Mouse (Mus musculus): ENCODE data around the gene A130010J15Rik. TPM values are rescaled to one million over a fixed set of nuclear protein-coding genes. Genes with fewer than 3 reads are reported as not detected.

A130010J15Rik gene
- polyA plus RNA-seq, 1 experiment from 2014 or later: 13.6 TPM

DNA sequence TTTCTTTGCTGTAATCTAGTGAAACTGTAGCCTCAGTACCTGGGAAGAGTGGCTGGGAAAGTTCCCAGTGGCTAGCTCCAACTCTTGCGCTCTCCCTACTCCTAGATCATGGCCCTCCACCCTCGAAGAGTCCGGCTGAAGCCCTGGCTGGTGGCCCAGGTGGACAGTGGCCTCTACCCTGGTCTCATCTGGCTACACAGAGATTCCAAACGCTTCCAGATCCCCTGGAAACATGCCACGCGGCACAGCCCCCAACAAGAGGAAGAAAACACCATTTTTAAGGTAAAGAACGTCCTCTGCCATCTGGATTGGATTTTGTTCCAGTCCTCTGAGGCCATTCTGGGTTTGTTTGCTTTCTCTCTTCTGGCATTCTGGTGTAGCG, 10.7 kb upstream of the A130010J15Rik start:
- no peak overlapping the region for H3K4me3 ChIP-seq
- no peak overlapping the region for H3K4me2 ChIP-seq
- no peaks in the 10 kb centered on the region for H3K9me3 ChIP-seq
- no peak for ATAC-seq (ENCODE audit: borderline replicate concordance, extremely low read depth, low FRiP score, low TSS enrichment)
- no peaks in the 10 kb centered on the region for H3K36me3 ChIP-seq
- H3K9ac ChIP-seq: no peak overlapping the region
- no peak overlapping the region for H3K27ac ChIP-seq
- H3K4me1 ChIP-seq: peaks cover 24% of the 10 kb centered on the region
- WGBS: 60% methylated on average over 8 of the region's 8 CpGs
- H3K27me3 ChIP-seq: peaks cover 24% of the 10 kb centered on the region

DNA sequence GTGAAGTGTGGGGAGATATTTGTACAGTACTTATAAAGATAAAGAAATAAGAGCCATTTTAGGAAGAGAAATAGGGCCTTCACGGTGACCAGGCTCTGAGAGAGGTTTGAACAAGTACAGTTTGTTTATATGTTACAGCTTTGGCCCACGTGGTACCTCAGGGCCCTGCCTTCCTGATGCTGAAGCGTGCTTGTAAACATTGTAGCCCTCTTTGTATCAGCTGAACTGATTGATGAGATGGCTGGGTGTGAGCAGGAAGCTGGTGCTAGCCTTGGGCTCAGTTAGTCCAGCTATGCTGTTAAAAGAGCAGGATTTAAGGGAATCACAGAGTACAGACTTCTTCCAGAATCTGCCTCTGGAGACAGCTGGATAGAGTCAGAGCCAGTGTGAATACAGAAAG, 8.7 kb upstream of the A130010J15Rik start:
- no peak overlapping the region for H3K9ac ChIP-seq
- H3K36me3 ChIP-seq: no peaks in the 10 kb centered on the region
- no peak overlapping the region for H3K27ac ChIP-seq
- H3K9me3 ChIP-seq: no peaks in the 10 kb centered on the region
- no peak overlapping the region for H3K4me3 ChIP-seq
- no peak overlapping the region for H3K4me2 ChIP-seq
- WGBS: 15% methylated on average over 3 of the region's 3 CpGs
- peaks cover 5% of the 10 kb centered on the region for H3K27me3 ChIP-seq
- peaks cover 21% of the 10 kb centered on the region for H3K4me1 ChIP-seq
- no peak for ATAC-seq (ENCODE audit: borderline replicate concordance, extremely low read depth, low FRiP score, low TSS enrichment)

DNA sequence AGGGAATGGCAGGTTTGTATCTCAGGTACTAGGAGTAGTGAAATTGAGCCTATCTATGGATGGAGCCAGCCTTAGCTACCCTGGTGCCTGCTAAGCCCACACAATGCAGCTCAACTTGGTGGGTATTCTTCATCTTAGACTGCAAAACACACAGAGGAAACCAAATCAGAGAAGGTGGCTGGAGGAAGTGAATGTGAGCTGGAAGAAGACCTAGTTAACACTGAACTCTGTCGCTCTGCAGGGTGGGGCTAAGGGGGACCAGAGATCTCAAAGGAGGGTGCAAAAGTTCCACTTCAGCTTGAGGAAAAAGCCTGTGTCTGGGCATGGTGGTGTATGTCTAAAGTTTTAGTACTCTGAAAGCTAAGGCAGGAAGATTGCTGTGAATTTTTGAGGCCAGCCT, 8.2 kb upstream of the A130010J15Rik start:
- H3K9me3 ChIP-seq: no peaks in the 10 kb centered on the region
- no peak overlapping the region for H3K27ac ChIP-seq
- ATAC-seq (ENCODE audit: borderline replicate concordance, extremely low read depth, low FRiP score, low TSS enrichment): no peak
- H3K4me2 ChIP-seq: no peak overlapping the region; the same call in 1 of the 2 replicates
- WGBS: 57% methylated on average over 1 of the region's 1 CpGs
- no peaks in the 10 kb centered on the region for H3K36me3 ChIP-seq
- H3K27me3 ChIP-seq: peaks cover under 1% of the 10 kb centered on the region; the same call in 1 of the 2 replicates
- H3K4me1 ChIP-seq: peaks cover 20% of the 10 kb centered on the region
- no peak overlapping the region for H3K4me3 ChIP-seq
- no peak overlapping the region for H3K9ac ChIP-seq

DNA sequence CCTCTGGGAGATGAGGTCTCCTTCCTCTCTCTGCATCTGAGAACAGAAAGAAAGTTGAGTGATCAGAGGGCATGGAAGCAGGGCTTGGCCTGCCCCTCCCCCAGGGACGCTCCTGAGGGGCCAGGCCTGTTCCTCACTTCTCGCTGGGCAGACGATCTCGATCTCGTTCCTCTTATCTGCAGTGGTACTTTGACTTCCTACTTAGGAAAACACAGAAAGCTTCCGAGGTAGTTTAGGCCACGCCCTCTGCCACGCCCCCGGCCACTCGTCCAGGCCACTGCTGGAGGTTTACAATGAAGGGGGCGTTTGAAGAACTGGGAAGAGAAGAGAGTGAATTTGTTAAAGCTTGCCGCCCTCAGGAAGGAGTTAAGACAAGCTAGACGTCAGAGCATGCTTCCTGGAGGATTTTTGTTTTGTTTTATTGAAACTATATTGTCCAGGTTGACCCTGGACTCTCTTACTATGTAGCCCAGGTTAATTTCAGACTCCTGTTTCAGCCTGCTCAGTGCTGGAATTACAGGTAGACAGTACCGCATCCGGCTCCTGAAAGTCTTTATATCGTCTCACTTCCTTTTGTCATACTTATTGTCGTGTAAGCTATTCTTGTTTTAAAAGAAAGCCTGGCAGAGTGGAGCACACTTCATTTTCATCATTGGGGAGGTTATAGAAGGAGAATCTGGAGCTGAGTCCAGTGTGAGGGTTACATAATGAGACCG, 7.4 kb upstream of the A130010J15Rik start:
- 12% methylated on average over 18 of the region's 18 CpGs for WGBS
- 0 out of 2 replicates have a peak overlapping the region, but pooled peaks have one; percentile 21 for H3K9ac ChIP-seq
- peak; percentile 80; the same call in 1 of the 2 replicates for ATAC-seq (ENCODE audit: borderline replicate concordance, extremely low read depth, low FRiP score, low TSS enrichment)

DNA sequence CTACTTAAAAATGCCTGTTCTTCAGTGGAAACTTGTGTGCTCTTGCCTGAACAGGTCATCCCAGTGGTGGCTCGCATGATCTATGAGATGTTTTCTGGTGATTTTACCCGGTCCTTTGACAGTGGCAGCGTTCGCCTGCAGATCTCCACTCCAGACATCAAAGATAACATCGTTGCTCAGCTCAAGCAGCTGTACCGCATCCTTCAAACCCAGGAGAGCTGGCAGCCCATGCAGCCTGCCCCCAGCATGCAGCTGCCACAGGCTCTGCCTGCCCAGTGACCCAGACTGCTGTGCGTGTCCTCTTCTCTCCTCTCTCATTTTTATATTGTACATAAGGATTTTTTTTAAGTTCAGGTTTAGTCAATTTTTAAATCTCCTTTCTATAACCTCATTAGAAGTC, 1.4 kb downstream of the A130010J15Rik start:
- H3K4me2 ChIP-seq: no peak overlapping the region
- no peaks in the 10 kb centered on the region for H3K36me3 ChIP-seq
- no peak overlapping the region for H3K9ac ChIP-seq
- H3K9me3 ChIP-seq: no peaks in the 10 kb centered on the region
- WGBS: 60% methylated on average over 7 of the region's 7 CpGs
- no peak overlapping the region for H3K4me3 ChIP-seq
- H3K27me3 ChIP-seq: no peaks in the 10 kb centered on the region
- no peak overlapping the region for H3K27ac ChIP-seq
- H3K4me1 ChIP-seq: peaks cover 23% of the 10 kb centered on the region
- no peak for ATAC-seq (ENCODE audit: borderline replicate concordance, extremely low read depth, low FRiP score, low TSS enrichment)

More for the DNA sequence above, 7.4 kb upstream of the A130010J15Rik start:
- H3K4me1 ChIP-seq: peaks cover 20% of the 10 kb centered on the region
- peak overlapping the region; percentile 30 for H3K4me3 ChIP-seq
- peak overlapping the region; percentile 52 for H3K4me2 ChIP-seq
- no peaks in the 10 kb centered on the region for H3K36me3 ChIP-seq
- H3K9me3 ChIP-seq: no peaks in the 10 kb centered on the region
- H3K27ac ChIP-seq: no peak overlapping the region
- H3K27me3 ChIP-seq: no peaks in the 10 kb centered on the region

DNA sequence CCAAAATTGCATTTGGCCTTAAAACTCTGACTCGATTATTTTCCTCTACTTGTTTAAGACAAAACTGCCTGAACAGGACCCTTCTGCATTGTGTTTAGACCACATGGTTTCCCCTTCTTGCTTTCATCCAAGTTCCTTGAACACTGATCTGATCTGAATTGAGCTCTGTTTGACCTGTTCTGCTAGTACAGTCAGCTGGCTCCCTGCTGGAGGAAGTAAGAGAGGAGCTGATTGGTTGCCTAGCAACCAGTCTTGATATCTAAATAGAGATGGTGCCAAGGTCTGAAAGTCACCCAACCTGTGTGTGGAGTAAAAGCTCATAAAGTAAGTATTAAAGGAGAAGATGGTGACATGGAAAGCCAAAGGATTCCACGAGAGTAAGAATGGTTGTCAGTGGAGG, 2.0 kb downstream of the A130010J15Rik start:
- Histone ChIP-seq H3K9me3 (no peaks in the 10 kb centered on the region), H3K4me2 (no peak overlapping the region), H3K4me3 (no peak overlapping the region), H3K27me3 (no peaks in the 10 kb centered on the region), H3K9ac (no peak overlapping the region), H3K36me3 (no peaks in the 10 kb centered on the region), H3K4me1 (peaks cover 29% of the 10 kb centered on the region), H3K27ac (no peak overlapping the region)
- 25% methylated on average over 2 of the region's 2 CpGs for whole genome bisulfite sequencing
- no peak for ATAC-seq (ENCODE audit: borderline replicate concordance, extremely low read depth, low FRiP score, low TSS enrichment)

DNA sequence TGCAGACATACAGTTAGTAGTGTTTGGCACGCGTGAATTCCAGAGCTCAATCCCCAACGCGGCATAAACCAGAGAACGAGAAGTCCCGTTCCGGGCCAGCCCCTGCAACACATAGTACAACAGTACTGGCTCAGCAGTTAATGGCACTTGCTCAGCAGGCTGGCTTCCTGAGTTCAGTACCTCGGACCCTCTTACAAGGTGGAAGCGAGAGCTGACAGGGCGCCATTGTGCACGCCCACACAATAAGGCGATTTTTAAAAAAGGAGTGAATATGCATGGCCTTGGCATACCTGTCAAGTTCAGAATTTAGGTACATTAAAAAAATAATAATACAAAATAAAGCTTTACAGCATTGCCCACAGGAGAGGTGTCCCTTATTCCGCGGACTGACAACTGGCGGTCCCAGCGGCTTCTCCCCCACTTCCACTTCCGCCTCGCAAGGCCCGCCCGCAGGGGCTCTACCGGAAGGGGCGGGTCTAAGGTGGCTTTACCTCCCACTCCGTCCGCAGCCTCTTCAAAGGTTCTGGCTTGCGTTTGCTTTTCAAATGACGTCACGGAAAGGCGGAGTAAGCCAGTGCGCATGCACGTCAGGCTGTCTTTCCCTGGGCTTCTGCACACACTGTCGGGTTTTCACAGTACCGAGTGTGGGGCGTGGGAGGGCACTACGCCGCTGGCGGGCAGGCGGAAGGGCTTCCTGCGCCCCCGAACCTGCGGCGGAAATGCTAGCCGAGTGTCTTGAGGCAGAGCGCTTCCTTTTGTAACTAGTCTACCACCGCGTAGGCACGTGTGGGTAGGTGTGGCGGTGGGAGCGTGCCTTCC, 5.4 kb downstream of the A130010J15Rik start:
- H3K36me3 ChIP-seq: no peaks in the 10 kb centered on the region
- WGBS: under 1% methylated on average over 48 of the region's 48 CpGs

DNA sequence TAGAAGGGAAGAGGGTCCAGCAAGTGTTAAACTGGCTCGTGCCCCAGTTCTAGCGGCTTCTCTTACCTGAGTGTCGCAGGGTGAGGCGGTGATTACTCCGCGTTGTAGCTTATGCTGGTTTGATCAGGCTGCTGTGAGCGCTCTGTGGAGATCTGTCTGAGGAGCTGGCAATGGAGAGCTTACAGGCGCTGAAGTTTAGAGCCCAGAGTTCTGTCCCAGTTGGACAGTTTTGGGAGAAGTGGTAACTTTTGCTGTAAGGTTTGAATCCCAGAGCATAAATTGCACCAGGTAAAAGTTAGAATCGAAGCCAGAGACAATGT, 5.9 kb downstream of the A130010J15Rik start:
- Histone ChIP-seq H3K9me3 (no peaks in the 10 kb centered on the region), H3K4me1 (peaks cover 30% of the 10 kb centered on the region), H3K27me3 (no peaks in the 10 kb centered on the region), H3K36me3 (no peaks in the 10 kb centered on the region), H3K4me3 (peak overlapping the region; percentile 61), H3K9ac (peak overlapping the region; percentile 61), H3K4me2 (peak overlapping the region; percentile 72), H3K27ac (peak overlapping the region; percentile 84)
- 12% methylated on average over 9 of the region's 9 CpGs for WGBS
- no peak for ATAC-seq (ENCODE audit: borderline replicate concordance, extremely low read depth, low FRiP score, low TSS enrichment)

More for the DNA sequence above, 5.4 kb downstream of the A130010J15Rik start:
- Histone ChIP-seq H3K9ac (peak overlapping the region; percentile 70), H3K4me2 (peak overlapping the region; percentile 72), H3K4me3 (peak overlapping the region; percentile 61), H3K4me1 (peaks cover 30% of the 10 kb centered on the region), H3K27ac (peak overlapping the region; percentile 84), H3K9me3 (no peaks in the 10 kb centered on the region), H3K27me3 (no peaks in the 10 kb centered on the region)
- ATAC-seq (ENCODE audit: borderline replicate concordance, extremely low read depth, low FRiP score, low TSS enrichment): peak; percentile 99

DNA sequence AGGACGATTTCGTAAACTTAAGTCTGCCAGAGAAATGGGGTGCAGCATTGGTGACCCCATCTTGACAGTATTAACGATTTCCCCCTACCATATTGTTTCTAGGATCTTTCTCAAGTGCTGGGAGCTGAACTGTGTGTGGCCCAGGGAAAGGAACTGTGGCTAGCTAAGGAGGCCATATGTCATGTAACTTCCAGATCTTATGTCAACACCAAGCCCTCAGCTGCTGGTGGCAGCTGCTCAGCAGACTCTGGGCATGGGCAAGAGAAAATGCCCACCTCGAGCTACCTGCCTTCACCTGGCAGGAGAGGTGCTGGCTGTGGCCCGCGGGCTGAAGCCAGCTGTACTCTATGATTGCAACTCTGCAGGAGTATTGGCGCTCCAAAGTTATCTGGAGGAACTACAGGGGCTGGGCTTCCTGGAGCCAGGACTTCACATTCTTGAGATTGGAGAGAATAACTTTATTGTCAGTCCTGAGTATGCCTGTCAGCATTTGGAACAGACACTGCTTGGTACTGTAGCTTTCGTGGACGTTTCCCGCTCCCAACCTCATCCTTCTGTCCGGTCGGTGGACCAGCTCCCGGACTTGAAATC, 6.4 kb downstream of the A130010J15Rik start:
- Histone ChIP-seq H3K4me3 (peak overlapping the region; percentile 61), H3K36me3 (no peaks in the 10 kb centered on the region), H3K4me2 (peak overlapping the region; percentile 72), H3K27ac (peak overlapping the region; percentile 84), H3K9me3 (no peaks in the 10 kb centered on the region), H3K9ac (peak overlapping the region; percentile 61; the same call in 1 of the 2 replicates), H3K27me3 (no peaks in the 10 kb centered on the region), H3K4me1 (peaks cover 28% of the 10 kb centered on the region)
- ATAC-seq (ENCODE audit: borderline replicate concordance, extremely low read depth, low FRiP score, low TSS enrichment): no peak
- WGBS: 70% methylated on average over 13 of the region's 13 CpGs

DNA sequence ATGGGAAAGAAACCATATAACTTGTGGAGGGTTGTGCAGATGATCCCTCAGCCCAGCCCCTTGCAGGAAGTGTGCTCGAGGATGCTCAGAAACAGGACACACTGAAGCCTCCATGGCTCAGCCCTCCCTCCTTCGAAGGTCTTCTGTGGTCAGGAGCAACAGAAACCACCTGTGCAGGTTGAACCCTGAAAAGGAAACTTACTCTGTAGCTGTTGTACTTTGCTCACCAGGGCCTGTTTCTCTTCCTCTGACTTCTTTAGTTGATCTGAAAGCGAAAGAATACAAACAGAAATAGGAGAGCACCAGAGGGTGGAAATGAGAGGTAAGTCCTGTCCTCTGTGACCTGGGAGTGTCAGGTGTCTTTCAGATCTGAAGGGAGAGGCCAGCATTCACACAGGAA, 13.3 kb downstream of the A130010J15Rik start:
- H3K27ac ChIP-seq: no peak overlapping the region
- no peak for ATAC-seq (ENCODE audit: borderline replicate concordance, extremely low read depth, low FRiP score, low TSS enrichment)
- H3K4me1 ChIP-seq: no peaks in the 10 kb centered on the region
- H3K9me3 ChIP-seq: no peaks in the 10 kb centered on the region
- no peak overlapping the region for H3K4me2 ChIP-seq
- 79% methylated on average over 3 of the region's 3 CpGs for WGBS
- no peak overlapping the region for H3K9ac ChIP-seq
- no peaks in the 10 kb centered on the region for H3K36me3 ChIP-seq
- no peaks in the 10 kb centered on the region for H3K27me3 ChIP-seq
- H3K4me3 ChIP-seq: no peak overlapping the region

DNA sequence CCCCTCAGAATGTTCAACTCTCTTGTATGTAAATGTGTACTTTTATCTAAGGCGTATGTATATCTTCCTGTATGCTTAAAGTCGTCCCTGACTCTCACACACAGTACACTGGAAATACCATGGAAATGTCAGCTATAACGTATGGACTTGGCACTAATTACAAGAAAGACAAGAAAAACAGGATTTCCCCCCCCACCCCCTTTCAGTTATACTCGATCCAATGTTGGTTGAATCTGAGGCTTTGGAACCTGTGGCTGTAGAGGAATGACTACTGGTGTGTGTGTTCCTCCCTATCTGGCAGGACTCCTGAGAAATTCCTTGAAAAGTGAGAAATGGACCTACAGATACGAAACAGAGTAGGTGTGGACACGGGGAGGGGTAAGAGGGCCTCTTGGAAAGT, 20.4 kb downstream of the A130010J15Rik start:
- Histone ChIP-seq H3K36me3 (no peaks in the 10 kb centered on the region), H3K4me1 (peaks cover 26% of the 10 kb centered on the region), H3K9me3 (no peaks in the 10 kb centered on the region), H3K27ac (peak overlapping the region; percentile 87), H3K27me3 (no peaks in the 10 kb centered on the region), H3K4me2 (no peak overlapping the region), H3K4me3 (no peak overlapping the region), H3K9ac (no peak overlapping the region)
- WGBS: 44% methylated on average over 6 of the region's 6 CpGs
- ATAC-seq (ENCODE audit: borderline replicate concordance, extremely low read depth, low FRiP score, low TSS enrichment): no peak

DNA sequence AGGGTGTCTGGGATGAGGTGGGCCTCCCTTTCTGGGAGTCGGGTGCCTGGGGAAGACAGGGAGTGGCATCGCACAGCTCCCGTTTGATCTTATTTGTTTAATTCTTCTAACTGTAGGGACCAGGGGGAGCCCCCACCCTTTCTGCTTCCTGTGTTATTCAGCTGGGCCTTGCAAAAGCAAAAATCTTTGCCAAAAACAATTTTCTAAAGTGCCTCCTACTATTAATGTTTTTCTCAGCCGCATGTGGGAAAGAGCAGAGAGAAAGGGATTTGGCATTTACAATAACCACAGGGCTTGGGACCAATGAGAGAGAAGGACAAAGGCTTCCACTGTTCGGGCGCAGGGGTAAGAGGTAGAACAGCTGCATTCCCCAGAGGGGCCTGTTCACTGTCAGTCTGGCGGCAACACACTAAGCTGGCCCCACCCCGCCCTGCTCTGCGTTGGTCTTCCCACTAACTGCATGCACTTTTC, 21.3 kb downstream of the A130010J15Rik start:
- Histone ChIP-seq H3K4me2 (0 out of 2 replicates have a peak overlapping the region, but pooled peaks have one; percentile 4), H3K27me3 (no peaks in the 10 kb centered on the region), H3K4me1 (peaks cover 26% of the 10 kb centered on the region), H3K4me3 (no peak overlapping the region), H3K9me3 (no peaks in the 10 kb centered on the region), H3K27ac (peak overlapping the region; percentile 87), H3K9ac (no peak overlapping the region), H3K36me3 (no peaks in the 10 kb centered on the region)
- 11% methylated on average over 9 of the region's 9 CpGs for WGBS
- ATAC-seq (ENCODE audit: borderline replicate concordance, extremely low read depth, low FRiP score, low TSS enrichment): peak; percentile 90
